Mouse (Mus musculus): ENCODE results near the gene Zmynd10. TPM values are rescaled to one million over a fixed set of nuclear protein-coding genes. Genes with fewer than 3 reads are reported as not detected.
A peak's percentile ranks its signal among the peaks of the same experiment; 100 is the strongest.

Zmynd10 gene
- polyA plus RNA-seq, 1 experiment from 2014 or later, result 2.2 TPM

DNA sequence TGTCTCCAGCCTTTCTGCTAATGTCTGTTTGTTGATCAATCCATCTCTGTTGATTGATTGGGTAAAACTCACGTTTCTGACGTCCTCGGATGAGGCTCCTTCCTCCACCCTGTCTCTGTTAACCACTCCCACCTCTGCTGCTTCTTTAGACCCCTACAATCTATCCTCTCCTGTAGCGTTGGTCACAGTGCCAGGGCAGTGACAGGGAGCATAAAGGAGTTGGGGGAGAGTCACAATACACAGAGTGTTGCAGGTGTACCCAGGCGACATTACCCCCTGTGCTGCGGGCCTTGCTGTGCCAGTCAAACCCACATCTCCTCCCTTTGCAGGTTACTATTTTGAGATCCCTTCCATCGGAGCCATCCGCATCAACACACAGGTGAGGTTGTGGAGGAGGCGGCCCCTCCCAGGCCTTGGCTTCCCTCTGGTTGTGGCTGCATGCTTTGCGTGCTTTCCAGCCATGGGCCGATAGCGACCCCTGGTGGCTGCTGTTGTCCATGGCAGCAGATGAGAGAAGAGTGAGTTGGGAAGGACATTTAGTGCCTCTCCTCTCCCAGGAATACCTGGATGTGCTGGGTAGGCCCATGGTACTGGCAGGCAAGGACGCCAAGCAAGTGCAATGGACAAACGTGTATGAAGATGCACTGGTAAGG, 32.7 kb upstream of the Zmynd10 start:
- ATAC-seq, result peak; percentile 64
- WGBS, result 20% methylated on average over 14 of the region's 14 CpGs
- H3K4me2 ChIP-seq (ENCODE audit: low read length), result no peak overlapping the region
- no peak overlapping the region for H3K27ac ChIP-seq (ENCODE audit: low read length)
- no peak overlapping the region for H3K4me3 ChIP-seq (replicated peaks; ENCODE audit: low read length)
- no peaks in the 10 kb centered on the region for H3K9me3 ChIP-seq (ENCODE audit: control insufficient read depth, low read length)
- peaks cover 18% of the 10 kb centered on the region; the same call in 1 of the 2 replicates for H3K4me1 ChIP-seq (replicated peaks; ENCODE audit: control insufficient read depth, insufficient read depth, low read length)
- H3K9ac ChIP-seq (replicated peaks; ENCODE audit: low read depth, low read length), result 0 out of 2 replicates have a peak overlapping the region, but pooled peaks have one; percentile 19
- no peaks in the 10 kb centered on the region for H3K27me3 ChIP-seq (replicated peaks; ENCODE audit: control insufficient read depth, insufficient read depth, low read length)
- H3K36me3 ChIP-seq (ENCODE audit: control insufficient read depth, insufficient read depth), result no peaks in the 10 kb centered on the region

DNA sequence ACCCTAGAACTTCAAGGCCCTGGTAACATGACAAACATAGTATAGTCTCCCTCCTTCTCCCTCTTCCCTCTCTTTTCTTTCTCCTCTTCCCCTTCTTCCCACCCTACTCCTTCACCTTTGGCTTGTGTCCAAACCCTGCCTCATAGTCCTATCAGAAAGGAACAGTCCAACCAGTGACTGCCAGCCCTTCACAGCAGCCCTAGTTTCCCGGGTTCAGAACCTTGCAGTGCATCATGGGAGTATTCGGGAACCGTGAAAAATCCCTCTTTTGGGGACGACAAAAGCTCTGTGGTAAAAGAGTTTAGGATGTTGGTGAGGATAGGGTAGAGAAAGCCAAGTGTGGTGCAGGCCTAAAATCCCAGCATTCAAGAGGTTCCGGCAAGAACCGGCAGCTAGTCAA, 26.8 kb upstream of the Zmynd10 start:
- WGBS, result 39% methylated on average over 6 of the region's 6 CpGs
- Histone ChIP-seq H3K27ac (ENCODE audit: low read length) (no peak overlapping the region), H3K4me2 (ENCODE audit: low read length) (no peak overlapping the region), H3K9ac (replicated peaks; ENCODE audit: low read depth, low read length) (no peak overlapping the region), H3K4me3 (replicated peaks; ENCODE audit: low read length) (no peak overlapping the region), H3K4me1 (replicated peaks; ENCODE audit: control insufficient read depth, insufficient read depth, low read length) (peaks cover 8% of the 10 kb centered on the region), H3K36me3 (ENCODE audit: control insufficient read depth, insufficient read depth) (no peaks in the 10 kb centered on the region), H3K27me3 (replicated peaks; ENCODE audit: control insufficient read depth, insufficient read depth, low read length) (no peaks in the 10 kb centered on the region), H3K9me3 (ENCODE audit: control insufficient read depth, low read length) (no peaks in the 10 kb centered on the region)
- no peak for ATAC-seq

DNA sequence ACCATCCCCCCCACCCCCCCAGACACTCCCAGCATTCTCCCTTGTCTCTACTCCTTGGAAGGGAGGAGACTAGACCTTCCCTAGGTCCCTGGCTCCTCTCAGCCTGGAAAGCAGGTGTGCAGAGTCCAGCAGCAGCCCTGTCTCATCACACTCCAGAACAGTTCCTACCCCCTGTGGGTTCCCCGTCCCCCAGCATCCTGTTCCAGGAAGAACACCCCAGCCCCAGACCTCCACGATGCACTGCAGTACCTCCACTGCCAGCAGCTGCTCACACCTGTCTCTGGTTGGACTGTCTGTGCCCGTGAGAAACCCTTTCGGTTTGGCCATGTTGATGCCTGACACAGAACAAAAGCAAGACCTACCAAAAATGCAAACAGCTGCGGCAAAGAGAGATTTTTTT, 25.9 kb upstream of the Zmynd10 start:
- no peak overlapping the region for H3K27ac ChIP-seq (ENCODE audit: low read length)
- no peak overlapping the region for H3K4me2 ChIP-seq (ENCODE audit: low read length)
- H3K4me1 ChIP-seq (replicated peaks; ENCODE audit: control insufficient read depth, insufficient read depth, low read length), result peaks cover 8% of the 10 kb centered on the region
- no peak overlapping the region for H3K4me3 ChIP-seq (replicated peaks; ENCODE audit: low read length)
- WGBS, result 57% methylated on average over 5 of the region's 5 CpGs
- no peak overlapping the region for H3K9ac ChIP-seq (replicated peaks; ENCODE audit: low read depth, low read length)
- no peak for ATAC-seq
- no peaks in the 10 kb centered on the region for H3K36me3 ChIP-seq (ENCODE audit: control insufficient read depth, insufficient read depth)
- H3K9me3 ChIP-seq (ENCODE audit: control insufficient read depth, low read length), result no peaks in the 10 kb centered on the region
- H3K27me3 ChIP-seq (replicated peaks; ENCODE audit: control insufficient read depth, insufficient read depth, low read length), result peaks cover 6% of the 10 kb centered on the region

DNA sequence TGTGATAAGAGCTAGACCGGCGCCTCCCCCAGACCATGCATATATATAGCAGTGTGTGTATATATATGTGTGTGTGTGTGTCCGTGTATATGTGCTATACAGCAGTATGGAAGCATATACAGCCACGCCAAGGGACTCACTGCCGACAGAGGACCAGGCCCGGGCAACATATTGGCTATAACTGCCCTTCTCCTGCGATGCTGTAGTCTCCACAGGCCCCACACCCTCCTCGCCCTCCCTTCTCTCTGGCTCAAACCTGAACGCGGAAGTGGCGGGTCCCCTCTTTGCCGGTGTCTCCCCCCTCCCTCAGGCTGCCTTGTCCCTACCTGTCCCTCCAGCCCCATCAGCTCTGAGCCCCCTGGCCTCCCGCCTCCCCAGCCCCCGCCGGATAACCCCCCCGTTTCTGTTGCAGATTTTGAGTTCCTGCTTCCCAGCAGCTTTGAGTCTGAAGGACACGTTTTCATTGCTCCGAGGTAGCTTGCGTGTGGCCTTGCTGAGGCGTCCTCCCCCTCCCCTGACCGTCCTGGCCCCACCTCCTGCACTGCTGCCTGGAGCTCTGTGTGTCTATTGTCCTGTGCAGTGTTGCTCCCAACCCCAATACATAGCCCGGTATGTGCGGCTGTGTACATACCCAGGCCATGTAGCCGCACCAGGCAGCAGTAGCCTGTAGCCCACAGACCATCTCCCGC, 25.2 kb upstream of the Zmynd10 start:
- Histone ChIP-seq H3K27ac (ENCODE audit: low read length) (no peak overlapping the region), H3K4me3 (replicated peaks; ENCODE audit: low read length) (no peak overlapping the region), H3K9me3 (ENCODE audit: control insufficient read depth, low read length) (0 out of 2 replicates have a peak, but pooled peaks cover 2% of the 10 kb centered on the region), H3K9ac (replicated peaks; ENCODE audit: low read depth, low read length) (no peak overlapping the region; the same call in none of the 2 replicates), H3K36me3 (ENCODE audit: control insufficient read depth, insufficient read depth) (no peaks in the 10 kb centered on the region), H3K4me1 (replicated peaks; ENCODE audit: control insufficient read depth, insufficient read depth, low read length) (peaks cover 13% of the 10 kb centered on the region), H3K4me2 (ENCODE audit: low read length) (0 out of 2 replicates have a peak overlapping the region, but pooled peaks have one; percentile 6), H3K27me3 (replicated peaks; ENCODE audit: control insufficient read depth, insufficient read depth, low read length) (peaks cover 12% of the 10 kb centered on the region)
- WGBS, result 19% methylated on average over 25 of the region's 25 CpGs
- no peak for ATAC-seq

DNA sequence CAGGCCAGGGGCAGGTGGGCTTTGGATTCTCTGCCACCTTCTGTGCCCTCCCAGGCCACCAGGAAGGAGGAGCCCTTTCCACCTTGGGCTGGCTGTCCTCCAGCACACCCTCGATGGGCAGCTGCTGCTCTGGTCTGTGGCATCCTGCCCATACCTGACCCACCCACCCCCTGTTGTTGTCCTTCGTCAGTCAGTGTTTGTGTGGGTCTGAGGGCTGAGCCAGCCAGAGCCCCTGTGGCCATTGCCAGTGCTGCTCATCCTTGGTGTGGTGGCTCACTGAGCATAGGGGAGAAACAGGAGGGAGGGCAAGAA, 24.7 kb upstream of the Zmynd10 start:
- Histone ChIP-seq H3K9ac (replicated peaks; ENCODE audit: low read depth, low read length) (no peak overlapping the region), H3K27ac (ENCODE audit: low read length) (no peak overlapping the region), H3K36me3 (ENCODE audit: control insufficient read depth, insufficient read depth) (no peaks in the 10 kb centered on the region), H3K4me1 (replicated peaks; ENCODE audit: control insufficient read depth, insufficient read depth, low read length) (peaks cover 13% of the 10 kb centered on the region), H3K27me3 (replicated peaks; ENCODE audit: control insufficient read depth, insufficient read depth, low read length) (peaks cover 16% of the 10 kb centered on the region), H3K4me3 (replicated peaks; ENCODE audit: low read length) (no peak overlapping the region), H3K4me2 (ENCODE audit: low read length) (no peak overlapping the region), H3K9me3 (ENCODE audit: control insufficient read depth, low read length) (0 out of 2 replicates have a peak, but pooled peaks cover 2% of the 10 kb centered on the region)
- ATAC-seq, result no peak
- 22% methylated on average over 2 of the region's 2 CpGs for WGBS

DNA sequence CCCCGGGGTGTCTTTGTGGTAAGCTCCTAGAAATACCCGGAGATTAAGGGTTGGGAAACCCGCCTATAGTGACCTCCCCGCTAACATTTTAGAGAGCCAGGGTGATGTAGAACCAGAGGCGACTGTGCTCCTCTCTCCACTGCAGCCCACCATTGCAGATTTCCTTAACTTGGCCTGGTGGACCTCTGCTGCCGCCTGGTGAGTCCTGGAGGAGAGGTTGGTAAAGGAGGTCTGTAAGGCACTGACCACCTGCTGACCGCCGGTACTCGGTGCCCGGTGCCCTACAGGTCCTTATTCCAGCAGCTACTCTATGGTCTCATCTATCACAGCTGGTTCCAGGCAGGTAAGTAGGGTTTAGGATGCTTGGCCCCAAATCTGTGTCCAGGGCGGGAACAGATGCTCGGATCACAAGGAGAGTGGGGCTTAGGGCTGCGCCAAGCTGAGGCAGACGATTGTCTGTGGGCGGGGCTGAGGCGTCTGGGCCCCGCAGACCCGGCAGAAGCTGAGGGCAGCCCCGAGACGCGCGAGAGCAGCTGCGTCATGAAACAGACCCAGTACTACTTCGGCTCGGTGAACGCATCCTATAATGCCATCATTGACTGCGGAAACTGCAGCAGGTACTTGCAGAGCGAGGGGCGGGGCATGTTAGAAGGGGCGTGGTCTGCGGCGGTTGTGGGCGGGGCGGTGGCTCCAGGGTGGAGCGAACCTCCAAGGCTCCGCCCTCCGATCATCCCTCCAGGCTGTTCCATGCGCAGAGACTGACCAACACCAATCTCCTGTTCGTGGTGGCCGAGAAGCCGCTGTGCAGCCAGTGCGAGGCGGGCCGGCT, 20.7 kb upstream of the Zmynd10 start:
- Histone ChIP-seq H3K9ac (replicated peaks; ENCODE audit: low read depth, low read length) (peak overlapping the region; percentile 11; the same call in 1 of the 2 replicates), H3K4me3 (replicated peaks; ENCODE audit: low read length) (peak overlapping the region; percentile 31), H3K4me1 (replicated peaks; ENCODE audit: control insufficient read depth, insufficient read depth, low read length) (peaks cover 13% of the 10 kb centered on the region), H3K9me3 (ENCODE audit: control insufficient read depth, low read length) (0 out of 2 replicates have a peak, but pooled peaks cover 2% of the 10 kb centered on the region), H3K27ac (ENCODE audit: low read length) (no peak overlapping the region), H3K27me3 (replicated peaks; ENCODE audit: control insufficient read depth, insufficient read depth, low read length) (peaks cover 20% of the 10 kb centered on the region), H3K36me3 (ENCODE audit: control insufficient read depth, insufficient read depth) (no peaks in the 10 kb centered on the region), H3K4me2 (ENCODE audit: low read length) (peak overlapping the region; percentile 45)
- WGBS, result 4% methylated on average over 43 of the region's 44 CpGs
- peak; percentile 43 for ATAC-seq

DNA sequence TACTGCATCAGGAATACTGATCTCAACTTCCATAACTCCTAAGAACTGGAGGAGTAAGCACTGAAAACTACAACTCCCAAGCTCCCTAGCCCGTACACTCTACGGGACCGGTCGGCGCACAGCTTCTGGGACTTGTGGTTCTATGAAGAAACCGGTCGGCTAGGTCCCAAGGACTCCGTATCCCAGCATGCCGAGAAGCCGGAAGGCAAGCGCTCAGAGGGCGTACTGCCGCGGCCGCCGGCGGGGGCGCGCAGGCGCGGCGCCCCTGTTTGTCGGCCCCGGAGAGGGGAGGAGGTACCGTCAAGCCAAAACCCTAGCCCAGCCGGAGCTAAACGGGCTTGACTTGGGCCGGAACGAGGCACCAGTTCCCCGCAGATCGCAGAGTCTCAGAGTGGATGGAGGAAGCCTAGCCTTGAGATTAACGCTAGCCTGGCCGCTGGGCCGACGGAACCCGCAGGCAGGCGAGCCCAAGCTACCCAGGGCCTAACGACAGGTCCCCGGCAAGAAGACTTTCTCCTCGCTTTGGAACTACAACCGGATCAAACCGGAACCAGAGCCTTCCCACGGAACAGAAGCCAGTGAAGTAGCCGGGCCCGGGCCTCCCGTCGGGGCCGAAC, 13.2 kb upstream of the Zmynd10 start, which contains the start of gene Tmem115:
TSS of gene Tmem115 (plus strand) at position 155 of the 617 bp plus-strand sequence.
- peak within 1 kb of the TSS; percentile 97 for H3K4me2 ChIP-seq (ENCODE audit: low read length)
- ATAC-seq, result peak; percentile 99
- H3K9me3 ChIP-seq (ENCODE audit: control insufficient read depth, low read length), result no peaks in the 10 kb centered on the region
- 0 out of 2 replicates have a peak within 1 kb of the TSS, but pooled peaks have one; percentile 36 for H3K27ac ChIP-seq (ENCODE audit: low read length)
- peak within 1 kb of the TSS; percentile 87 for H3K4me3 ChIP-seq (replicated peaks; ENCODE audit: low read length)
- H3K4me1 ChIP-seq (replicated peaks; ENCODE audit: control insufficient read depth, insufficient read depth, low read length), result peaks cover 44% of the 10 kb centered on the region
- H3K9ac ChIP-seq (replicated peaks; ENCODE audit: low read depth, low read length), result peak within 1 kb of the TSS; percentile 83
- under 1% methylated on average over 48 of the region's 48 CpGs for WGBS
- no peaks in the 10 kb centered on the region for H3K27me3 ChIP-seq (replicated peaks; ENCODE audit: control insufficient read depth, insufficient read depth, low read length)
- peaks cover 7% of the 10 kb centered on the region for H3K36me3 ChIP-seq (ENCODE audit: control insufficient read depth, insufficient read depth)

DNA sequence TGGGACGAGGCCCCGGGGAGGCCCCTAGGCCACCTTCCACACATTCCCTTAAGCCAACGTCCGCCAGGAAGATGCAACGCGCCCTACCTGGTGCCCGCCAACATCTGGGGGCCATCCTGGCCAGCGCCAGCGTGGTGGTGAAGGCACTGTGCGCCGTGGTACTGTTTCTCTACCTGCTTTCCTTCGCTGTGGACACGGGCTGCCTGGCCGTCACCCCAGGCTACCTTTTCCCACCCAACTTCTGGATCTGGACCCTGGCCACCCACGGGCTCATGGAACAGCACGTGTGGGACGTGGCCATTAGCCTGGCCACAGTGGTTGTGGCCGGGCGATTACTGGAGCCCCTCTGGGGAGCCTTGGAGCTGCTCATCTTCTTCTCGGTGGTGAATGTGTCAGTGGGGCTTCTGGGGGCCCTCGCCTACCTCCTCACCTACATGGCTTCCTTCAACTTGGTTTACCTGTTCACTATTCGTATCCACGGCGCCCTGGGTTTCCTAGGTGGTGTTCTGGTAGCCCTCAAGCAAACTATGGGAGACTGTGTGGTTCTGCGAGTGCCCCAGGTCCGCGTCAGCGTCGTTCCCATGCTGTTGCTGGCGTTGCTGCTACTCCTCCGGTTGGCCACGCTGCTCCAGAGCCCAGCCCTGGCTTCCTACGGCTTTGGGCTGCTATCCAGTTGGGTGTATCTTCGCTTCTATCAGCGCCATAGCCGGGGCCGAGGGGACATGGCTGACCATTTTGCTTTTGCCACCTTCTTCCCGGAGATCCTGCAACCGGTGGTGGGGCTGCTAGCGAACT, 12.5 kb upstream of the Zmynd10 start:
- no peaks in the 10 kb centered on the region for H3K27me3 ChIP-seq (replicated peaks; ENCODE audit: control insufficient read depth, insufficient read depth, low read length)
- peak overlapping the region; percentile 97 for H3K4me2 ChIP-seq (ENCODE audit: low read length)
- H3K9ac ChIP-seq (replicated peaks; ENCODE audit: low read depth, low read length), result peak overlapping the region; percentile 83
- WGBS, result under 1% methylated on average over 40 of the region's 40 CpGs
- ATAC-seq, result no peak
- H3K27ac ChIP-seq (ENCODE audit: low read length), result 0 out of 2 replicates have a peak overlapping the region, but pooled peaks have one; percentile 36
- peak overlapping the region; percentile 87 for H3K4me3 ChIP-seq (replicated peaks; ENCODE audit: low read length)
- H3K9me3 ChIP-seq (ENCODE audit: control insufficient read depth, low read length), result no peaks in the 10 kb centered on the region
- H3K36me3 ChIP-seq (ENCODE audit: control insufficient read depth, insufficient read depth), result peaks cover 13% of the 10 kb centered on the region
- H3K4me1 ChIP-seq (replicated peaks; ENCODE audit: control insufficient read depth, insufficient read depth, low read length), result peaks cover 44% of the 10 kb centered on the region

Measured in forebrain, embryonic 16.5 days (tissue).